Mouse (Mus musculus) liver, postnatal 0 days (tissue): ENCODE results near the gene Lmf1. TPM values are rescaled to one million over a fixed set of nuclear protein-coding genes. Genes with fewer than 3 reads are reported as not detected.

Experiments
- ATAC-seq: fragments of 200-750 bp; cut with Nextera tagmentation; 2 replicates; pipeline ENCODE4 v1.8.0; 2017; ENCODE audit warnings: mild to moderate bottlenecking, moderate library complexity
- DNase-seq: peaks from one replicate; pipeline ENCODE4 v3.0.0-alpha.2; 2016
- H3K27ac ChIP-seq: fragments of 300-500 bp; sonication (generic); 2 replicates; pipeline ENCODE4 v1.5.1; 2014; ENCODE audit warnings: antibody characterized with exemption, moderate library complexity, mild to moderate bottlenecking, low read depth
- H3K27me3 ChIP-seq: fragments of 300-500 bp; sonication (generic); 2 replicates; pipeline ENCODE4 v1.6.1; 2014; ENCODE audit warnings: low read length, control low read depth, mixed read lengths; ENCODE audit not compliant: insufficient read depth
- H3K36me3 ChIP-seq: fragments of 300-500 bp; sonication (generic); replicated peaks from 2 replicates; pipeline ENCODE4 v1.6.1; 2014; ENCODE audit warnings: mild to moderate bottlenecking, control low read depth, low read length, moderate library complexity, mixed read lengths; ENCODE audit not compliant: insufficient read depth
- H3K4me1 ChIP-seq: fragments of 300-500 bp; sonication (generic); 2 replicates; pipeline ENCODE4 v1.6.1; 2014; ENCODE audit warnings: antibody characterized with exemption, mild to moderate bottlenecking, control low read depth; ENCODE audit not compliant: insufficient read depth
- H3K4me2 ChIP-seq: fragments of 300-500 bp; sonication (generic); 2 replicates; pipeline ENCODE4 v1.6.1; 2014; ENCODE audit warnings: low read depth, mild to moderate bottlenecking, low read length, moderate library complexity, mixed read lengths
- H3K4me3 ChIP-seq: fragments of 300-500 bp; sonication (generic); 2 replicates; pipeline ENCODE4 v1.5.1; 2014; ENCODE audit warnings: low read depth, low read length
- H3K9ac ChIP-seq: fragments of 300-500 bp; sonication (generic); replicated peaks from 2 replicates; pipeline ENCODE4 v1.6.1; 2014; ENCODE audit warnings: mild to moderate bottlenecking, moderate library complexity
- H3K9me3 ChIP-seq: fragments of 300-500 bp; sonication (generic); 2 replicates; pipeline ENCODE4 v1.6.1; 2016; ENCODE audit warnings: mild to moderate bottlenecking, control low read depth, low read length, mixed read lengths
- CTCF ChIP-seq: sonication (generic); IDR thresholded peaks from 2 replicates; pipeline ENCODE4 v1.5.1; 2016; ENCODE audit warnings: antibody characterized with exemption, low read depth
- EP300 ChIP-seq: IDR thresholded peaks from 2 replicates; pipeline ENCODE4 v1.6.1; 2016; ENCODE audit warnings: antibody characterized with exemption, low read depth, mild to moderate bottlenecking
- WGBS: fragments of 180-500 bp; shearing (Covaris S2); extraction: QIAGEN DNeasy Blood & Tissue Kit; methylation state at CpG from one replicate; pipeline ENCODE4 v1.1.7; 2014; ENCODE audit not compliant: insufficient replicate concordance; 5-methylcytosine and 5-hydroxymethylcytosine counted together
- polyA plus RNA-seq: library from polyadenylated mRNA; unstranded; fragments of >200 nt; fragmentation: Nextera tagmentation; extraction: Ambion mirVana; gene quantifications from 2 replicates; pipeline ENCODE4 v1.2.1, GENCODE M21; 2015

Lmf1 gene
- polyA plus RNA-seq, 1 experiment from 2014 or later = 12.5 TPM

DNA sequence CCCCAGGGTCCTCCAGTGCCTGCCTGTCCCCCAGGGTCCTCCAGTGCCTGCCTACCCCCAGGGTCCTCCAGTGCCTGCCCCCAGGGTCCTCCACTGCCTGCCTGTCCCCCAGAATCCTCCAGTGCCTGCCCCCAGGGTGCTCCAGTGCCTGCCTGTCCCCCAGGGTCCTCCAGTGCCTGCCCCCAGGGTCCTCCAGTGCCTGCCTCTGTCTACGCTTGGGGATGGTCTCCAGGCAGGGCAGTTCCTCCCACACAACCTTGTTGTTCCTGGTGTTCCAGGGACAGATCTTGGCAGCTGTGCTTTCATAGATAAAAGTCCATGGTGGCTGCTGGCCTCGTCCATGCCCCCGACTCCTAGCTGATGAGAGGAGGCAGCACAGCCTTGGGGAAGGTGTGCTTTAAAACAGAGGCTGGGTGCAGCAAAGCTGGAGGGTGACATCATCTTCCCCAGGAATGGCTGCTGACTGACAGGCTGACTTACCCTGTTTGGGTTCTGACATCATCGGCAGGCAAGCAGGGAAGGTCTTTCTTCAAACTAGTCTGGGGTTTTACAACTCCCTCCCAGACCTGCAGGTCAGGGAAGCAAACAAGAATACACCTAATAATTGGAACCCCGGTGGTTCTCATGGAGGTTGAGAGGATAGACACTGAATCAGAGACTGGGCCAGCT is 18.2 kb upstream of the Lmf1 start:
- Histone ChIP-seq H3K27me3 (peaks cover 19% of the 10 kb centered on the region), H3K4me3 (no peak overlapping the region), H3K27ac (no peak overlapping the region), H3K4me2 (no peak overlapping the region), H3K9ac (no peak overlapping the region), H3K9me3 (no peaks in the 10 kb centered on the region), H3K4me1 (no peaks in the 10 kb centered on the region), H3K36me3 (no peaks in the 10 kb centered on the region)
- TF ChIP-seq CTCF (no peak), EP300 (no peak)
- no peak for DNase-seq
- WGBS = 60% methylated on average over 5 of the region's 5 CpGs
- no peak for ATAC-seq

DNA sequence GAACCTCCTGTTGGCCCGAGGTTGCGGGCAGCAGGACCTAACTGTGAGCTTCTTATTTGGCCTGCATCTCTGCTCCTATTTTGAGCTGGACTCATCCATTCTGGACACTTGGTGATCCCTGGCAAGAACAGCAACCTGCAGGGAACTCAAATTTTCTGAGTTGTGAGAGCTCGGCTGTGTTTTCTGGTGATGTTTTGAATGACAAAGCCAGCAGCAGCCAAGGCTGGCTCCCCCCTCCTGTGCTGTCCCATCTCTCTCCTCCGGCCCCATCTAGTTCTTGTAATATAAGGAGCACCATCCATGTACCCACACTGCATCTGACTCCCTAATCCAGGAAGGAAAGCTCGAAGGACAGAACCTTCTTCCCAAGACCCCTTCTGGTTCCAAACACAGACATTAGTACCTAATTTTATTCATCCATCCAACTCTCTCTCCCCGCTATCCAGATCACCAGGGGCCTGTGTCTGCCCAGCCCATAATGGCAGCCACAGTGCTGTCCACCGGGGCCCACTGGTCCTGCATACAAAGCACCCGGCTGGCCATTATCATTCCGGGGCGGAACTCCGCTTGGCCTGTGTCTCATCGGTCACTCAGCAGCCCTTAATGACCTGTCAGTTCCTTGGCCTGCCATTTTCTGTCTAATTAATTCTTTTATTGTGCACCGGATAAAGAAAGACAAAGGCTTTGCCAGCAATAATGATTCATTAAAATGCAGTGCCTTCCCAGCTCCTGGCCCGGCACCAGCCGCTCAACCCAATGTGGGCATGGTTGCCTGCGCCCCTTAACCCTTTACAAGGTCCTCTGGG is 17.5 kb upstream of the Lmf1 start:
- Histone ChIP-seq H3K27me3 (peaks cover 12% of the 10 kb centered on the region), H3K36me3 (no peaks in the 10 kb centered on the region), H3K9me3 (no peaks in the 10 kb centered on the region), H3K9ac (no peak overlapping the region), H3K4me2 (no peak overlapping the region), H3K4me1 (no peaks in the 10 kb centered on the region), H3K4me3 (no peak overlapping the region), H3K27ac (no peak overlapping the region)
- 75% methylated on average over 16 of the region's 16 CpGs for WGBS
- no peak for TF ChIP-seq EP300
- TF ChIP-seq CTCF = no peak
- ATAC-seq (no peak), DNase-seq (no peak)

DNA sequence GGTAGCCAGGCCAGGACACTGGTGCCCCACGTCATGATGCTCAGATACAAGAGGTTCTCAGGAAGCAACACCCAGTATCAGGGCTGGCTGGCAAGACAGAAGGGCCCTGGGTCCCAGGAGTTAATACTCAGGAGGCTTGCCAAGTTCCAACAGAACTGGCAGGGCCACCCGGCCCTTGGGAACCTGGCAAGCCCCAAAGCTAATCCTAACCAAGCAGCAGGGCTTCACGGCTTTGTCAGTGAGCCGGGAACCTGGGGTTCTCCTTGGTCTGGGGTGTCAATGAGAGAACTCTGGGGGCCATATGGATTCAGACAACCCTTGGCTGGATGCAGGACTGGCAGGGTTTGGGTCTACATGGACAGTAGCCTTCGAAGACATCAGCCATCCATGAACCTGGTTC is 14.4 kb upstream of the Lmf1 start:
- no peaks in the 10 kb centered on the region for H3K4me1 ChIP-seq
- DNase-seq = no peak
- H3K4me3 ChIP-seq = no peak overlapping the region
- H3K9ac ChIP-seq = no peak overlapping the region
- no peak overlapping the region for H3K4me2 ChIP-seq
- peaks cover 21% of the 10 kb centered on the region for H3K27me3 ChIP-seq
- no peaks in the 10 kb centered on the region for H3K36me3 ChIP-seq
- no peak overlapping the region for H3K27ac ChIP-seq
- TF ChIP-seq EP300 (no peak), CTCF (no peak)
- 71% methylated on average over 5 of the region's 5 CpGs for WGBS
- H3K9me3 ChIP-seq = no peaks in the 10 kb centered on the region
- no peak for ATAC-seq

DNA sequence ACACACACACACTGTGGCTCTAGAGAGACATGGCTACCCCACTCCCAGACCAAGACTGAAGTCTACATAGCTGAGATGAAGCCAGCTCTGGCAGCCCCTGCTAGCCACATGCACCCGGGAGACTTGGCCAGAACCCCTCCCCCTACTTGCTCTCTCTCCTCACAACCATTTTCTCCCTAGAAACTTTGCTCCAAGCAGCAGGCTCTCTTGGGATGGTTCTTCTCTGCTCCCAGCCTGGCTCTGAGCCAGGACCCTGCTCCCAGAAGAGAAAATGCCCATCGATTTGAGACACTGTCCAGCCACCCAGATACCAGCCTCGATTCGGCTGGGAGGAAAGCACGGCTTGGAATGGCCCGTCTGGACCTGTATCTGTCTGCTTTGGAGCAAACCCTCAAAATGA is 13.6 kb upstream of the Lmf1 start:
- Histone ChIP-seq H3K9me3 (no peaks in the 10 kb centered on the region), H3K4me1 (peaks cover 3% of the 10 kb centered on the region; the same call in 1 of the 2 replicates), H3K27ac (no peak overlapping the region), H3K36me3 (no peaks in the 10 kb centered on the region), H3K27me3 (peaks cover 29% of the 10 kb centered on the region), H3K4me2 (no peak overlapping the region), H3K9ac (no peak overlapping the region), H3K4me3 (no peak overlapping the region)
- TF ChIP-seq EP300 = no peak
- no peak for TF ChIP-seq CTCF
- ATAC-seq (no peak), DNase-seq (no peak)
- 30% methylated on average over 6 of the region's 6 CpGs for WGBS

DNA sequence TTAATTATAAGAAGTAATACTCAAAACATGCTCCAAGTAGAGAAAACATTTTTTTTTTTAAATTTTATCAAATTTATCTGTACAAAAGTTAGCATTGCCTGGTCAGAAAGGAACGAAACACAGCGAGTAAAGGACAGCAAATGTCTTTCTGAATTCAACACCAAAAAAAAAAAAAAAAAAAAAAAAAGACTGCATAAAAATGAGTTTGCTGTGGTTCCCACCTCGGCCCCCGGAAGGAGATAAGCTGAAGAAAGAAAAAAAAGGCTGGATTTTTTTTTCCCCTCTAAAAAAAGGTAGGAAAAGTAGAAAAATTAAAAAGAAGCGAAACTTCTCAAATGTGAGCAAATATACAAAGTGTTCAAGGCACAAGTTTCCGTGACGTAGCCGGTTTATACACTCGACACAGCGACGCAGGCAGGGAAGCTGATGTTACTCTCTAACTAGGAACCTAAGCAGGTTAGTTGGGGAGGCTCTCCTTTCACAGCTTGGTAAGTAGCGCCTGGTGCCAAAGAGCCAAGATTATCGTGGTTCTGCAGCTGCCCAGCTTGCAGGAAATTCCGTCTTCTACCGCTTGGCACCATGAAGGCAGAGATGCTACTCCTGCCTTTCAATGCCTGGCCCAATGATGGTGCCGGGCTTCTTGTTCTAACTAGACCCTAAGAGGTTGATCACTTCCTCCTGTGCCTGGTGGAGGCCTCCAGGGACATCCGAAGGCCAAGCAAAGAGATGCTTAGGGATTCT is 12.9 kb upstream of the Lmf1 start:
- no peak for DNase-seq
- peaks cover 37% of the 10 kb centered on the region for H3K27me3 ChIP-seq
- H3K9me3 ChIP-seq = no peaks in the 10 kb centered on the region
- no peak overlapping the region for H3K4me3 ChIP-seq
- peaks cover 5% of the 10 kb centered on the region; the same call in 1 of the 2 replicates for H3K4me1 ChIP-seq
- no peaks in the 10 kb centered on the region for H3K36me3 ChIP-seq
- WGBS = 73% methylated on average over 17 of the region's 17 CpGs
- no peak for TF ChIP-seq EP300
- TF ChIP-seq CTCF = no peak
- no peak overlapping the region for H3K27ac ChIP-seq
- H3K9ac ChIP-seq = no peak overlapping the region
- H3K4me2 ChIP-seq = no peak overlapping the region
- no peak for ATAC-seq

DNA sequence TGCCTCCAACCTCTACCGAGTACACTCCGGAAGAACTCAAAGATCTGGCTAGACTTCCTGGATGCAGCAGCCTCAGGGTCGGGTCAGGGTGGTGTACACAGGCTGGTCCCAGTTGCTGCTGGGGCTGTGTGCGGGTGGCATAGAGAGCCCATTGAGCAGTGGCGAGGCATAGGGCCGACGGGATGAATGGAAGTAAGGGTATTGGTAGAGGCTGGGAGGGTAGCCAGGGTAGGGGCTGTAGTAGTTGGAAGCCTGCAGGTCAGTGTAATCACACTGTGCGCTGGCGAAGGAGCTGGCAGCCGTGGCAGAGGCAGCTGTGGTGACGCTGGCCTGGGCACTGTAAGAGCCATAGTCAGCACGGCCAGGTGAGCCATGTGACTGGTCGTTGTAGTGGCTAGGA is 11.6 kb upstream of the Lmf1 start:
- Histone ChIP-seq H3K4me3 (no peak overlapping the region), H3K4me1 (peaks cover 5% of the 10 kb centered on the region; the same call in 1 of the 2 replicates), H3K27ac (no peak overlapping the region), H3K9ac (no peak overlapping the region), H3K4me2 (no peak overlapping the region), H3K9me3 (no peaks in the 10 kb centered on the region), H3K36me3 (no peaks in the 10 kb centered on the region), H3K27me3 (peaks cover 46% of the 10 kb centered on the region)
- WGBS = 78% methylated on average over 13 of the region's 13 CpGs
- no peak for TF ChIP-seq EP300
- no peak for TF ChIP-seq CTCF
- ATAC-seq (no peak), DNase-seq (no peak)
